Mouse (Mus musculus): ENCODE measurements around the gene Sycp3. TPM values are rescaled to one million over a fixed set of nuclear protein-coding genes. Genes with fewer than 3 reads are reported as not detected.

Sycp3 gene
- not detected in 2 replicates for polyA plus RNA-seq (2012; rRNA removed)

DNA sequence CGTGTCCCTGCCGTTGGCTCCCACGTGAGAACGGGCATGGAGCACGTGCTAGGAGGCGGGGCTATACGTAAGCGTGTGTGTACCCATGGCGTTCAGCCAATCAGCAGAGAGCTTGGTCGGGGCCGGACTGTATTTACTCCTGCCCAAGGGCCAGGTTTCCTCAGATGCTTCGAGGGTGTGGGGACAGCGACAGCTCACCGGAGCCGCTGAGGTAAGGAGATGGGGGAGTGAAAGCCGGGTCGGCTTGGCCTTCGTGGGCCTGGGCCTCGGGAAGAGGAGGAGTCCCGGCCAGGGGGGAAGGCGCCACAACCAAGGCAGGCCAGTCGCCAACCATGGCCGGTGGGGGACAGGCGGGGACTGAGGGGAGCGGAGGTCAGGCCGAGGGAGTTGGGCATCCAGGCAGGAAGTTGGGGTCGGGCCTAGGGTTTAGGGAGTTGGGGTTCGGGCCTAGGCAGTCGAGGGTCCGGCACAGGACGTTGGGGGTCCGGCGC is at the start of gene Sycp3:
Gene Sycp3, plus strand, starts transcription at position 68 of the 491 bp plus-strand sequence.

DNA sequence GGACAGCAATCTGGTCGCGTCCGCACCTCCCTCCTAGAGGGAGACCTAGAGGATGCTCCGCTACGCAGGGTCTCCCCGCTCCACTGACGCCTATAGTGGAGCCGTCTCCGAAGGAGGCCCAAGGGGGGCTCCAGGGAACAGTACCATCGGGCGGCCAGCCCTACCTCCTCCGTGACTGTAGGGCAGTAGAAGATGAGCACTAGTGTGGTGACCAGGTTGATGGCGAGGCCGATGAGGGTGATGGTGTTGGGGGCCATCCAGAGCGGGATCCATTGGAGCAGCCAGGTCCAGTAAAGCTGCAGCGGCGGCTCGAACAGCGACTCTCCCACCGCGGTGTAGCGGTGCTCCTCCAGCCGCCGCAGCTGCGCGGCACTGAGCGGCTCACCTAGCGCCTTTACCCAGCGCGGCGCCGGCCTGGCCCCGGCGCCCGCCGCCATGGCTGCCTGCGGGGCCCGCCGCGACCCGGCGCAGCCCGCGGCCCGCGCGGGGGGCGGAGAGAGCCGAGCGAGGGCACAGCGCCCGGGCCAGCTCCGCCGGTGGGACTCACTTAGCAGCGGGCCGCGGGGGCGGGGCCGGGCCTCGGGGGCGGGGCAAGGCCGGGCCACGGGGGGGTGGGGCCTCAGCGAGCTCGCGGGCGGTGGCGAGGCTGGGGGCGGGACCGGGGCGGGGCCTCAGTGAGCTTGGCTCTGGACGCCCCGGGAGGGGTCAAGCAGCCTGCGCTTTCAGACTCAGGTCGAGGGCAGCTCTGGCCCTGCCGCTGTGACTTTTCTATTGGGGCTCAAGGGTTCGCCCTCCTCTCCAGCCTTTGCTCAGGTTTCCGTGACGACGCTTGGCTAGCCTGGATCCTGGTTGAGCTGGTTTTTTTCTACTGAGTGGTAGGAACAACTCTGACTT is 44.3 kb downstream of the Sycp3 start, which contains the start of gene Chpt1:
Gene Chpt1, minus strand, starts transcription at position 653 of the 894 bp plus-strand sequence.

Other genes with a start within 250 kb of the Sycp3 start
- 2.9 and 3.1 TPM in 2 replicates for gene Dram1, start 80.5 kb upstream of the Sycp3 start, polyA plus RNA-seq (2012; rRNA removed)
- 2.0 and 2.9 TPM in 2 replicates for gene Gnptab, start 80.4 kb upstream of the Sycp3 start, polyA plus RNA-seq (2012; rRNA removed)
- 50.1 and 78.0 TPM in 2 replicates for gene Chpt1, start 44.5 kb downstream of the Sycp3 start, polyA plus RNA-seq (2012; rRNA removed)
- 0.77 and 2.1 TPM in 2 replicates for gene Mybpc1, start 145.6 kb downstream of the Sycp3 start, polyA plus RNA-seq (2012; rRNA removed)
- not detected in 2 replicates for gene Spic, start 225.4 kb downstream of the Sycp3 start, polyA plus RNA-seq (2012; rRNA removed)